Mouse (Mus musculus): ENCODE measurements around the gene Ttc28.

Gene Ttc28

GRCm38 (mm10) chr5:111218111-111218891 lies 338.7 kb downstream of the Ttc28 start:
- no peak for DNase-seq

GRCm38 (mm10) chr5:111218998-111219397 lies 339.4 kb downstream of the Ttc28 start:
- DNase-seq = no peak

- peak; percentile 31 for DNase-seq
These were observed 341.2 kb downstream of the Ttc28 start for GRCm38 (mm10) chr5:111220679-111221380.

GRCm38 (mm10) chr5:111222820-111223219 lies 343.2 kb downstream of the Ttc28 start:
- no peak for DNase-seq

GRCm38 (mm10) chr5:111225306-111225705 lies 345.7 kb downstream of the Ttc28 start:
- no peak for DNase-seq

- DNase-seq = no peak
These were observed 346.9 kb downstream of the Ttc28 start for GRCm38 (mm10) chr5:111226486-111226885.

- peak; percentile 74 for DNase-seq
These were observed 348.2 kb downstream of the Ttc28 start for GRCm38 (mm10) chr5:111227850-111228249.

GRCm38 (mm10) chr5:111228302-111229040 lies 348.9 kb downstream of the Ttc28 start:
- DNase-seq = peak; percentile 82

- peak; percentile 17 for DNase-seq
These were observed 349.4 kb downstream of the Ttc28 start for GRCm38 (mm10) chr5:111229041-111229394.

GRCm38 (mm10) chr5:111229671-111230070 lies 350.1 kb downstream of the Ttc28 start:
- DNase-seq = peak; percentile 19

- no peak for DNase-seq
These were observed 351.4 kb downstream of the Ttc28 start for GRCm38 (mm10) chr5:111231044-111231443.

- DNase-seq = no peak
These were observed 352.2 kb downstream of the Ttc28 start for GRCm38 (mm10) chr5:111231769-111232168.

GRCm38 (mm10) chr5:111233022-111233709 lies 353.6 kb downstream of the Ttc28 start:
- DNase-seq = no peak

GRCm38 (mm10) chr5:111235131-111235530 lies 355.5 kb downstream of the Ttc28 start:
- DNase-seq = peak; percentile 80

- no peak for DNase-seq
These were observed 357.6 kb downstream of the Ttc28 start for GRCm38 (mm10) chr5:111237176-111237636.

GRCm38 (mm10) chr5:111239223-111239622 lies 359.6 kb downstream of the Ttc28 start:
- DNase-seq = peak; percentile 70

GRCm38 (mm10) chr5:111243447-111244040 lies 363.9 kb downstream of the Ttc28 start:
- peak; percentile 59 for DNase-seq

- DNase-seq = no peak
These were observed 364.5 kb downstream of the Ttc28 start for GRCm38 (mm10) chr5:111244061-111244460.

GRCm38 (mm10) chr5:111247571-111248265 lies 368.1 kb downstream of the Ttc28 start:
- peak; percentile 64 for DNase-seq

GRCm38 (mm10) chr5:111252147-111252546 lies 372.5 kb downstream of the Ttc28 start:
- no peak for DNase-seq

- no peak for DNase-seq
These were observed 374.8 kb downstream of the Ttc28 start for GRCm38 (mm10) chr5:111254362-111254761.

- DNase-seq = no peak
These were observed 375.2 kb downstream of the Ttc28 start for GRCm38 (mm10) chr5:111254781-111255180.
